Mouse (Mus musculus) induced T-regulatory cell, adult 2 months (primary cell): Measurements from ENCODE around the gene Pum3.
"Not testable (repeated sequence)": the region's sequence is repeated elsewhere in the genome, so short reads cannot be mapped to it uniquely, and the experiment has no call there.

Source experiments
- DNase-seq: peaks from one replicate; pipeline ENCODE4 v3.0.0-alpha.2; 2012; ENCODE audit warnings: low read depth

Pum3 gene

GRCm38 (mm10) chr19:27392431-27392830, 37.2 kb downstream of the Pum3 start:
- no peak for DNase-seq

GRCm38 (mm10) chr19:27391344-27391743, 38.3 kb downstream of the Pum3 start:
- DNase-seq = no peak

- not testable (repeated sequence) for DNase-seq
Measured at GRCm38 (mm10) chr19:27389566-27389965, 40.1 kb downstream of the Pum3 start.

GRCm38 (mm10) chr19:27385304-27385703, 44.3 kb downstream of the Pum3 start:
- DNase-seq = no peak

GRCm38 (mm10) chr19:27383266-27383665, 46.4 kb downstream of the Pum3 start:
- no peak for DNase-seq

- DNase-seq = no peak
Measured at GRCm38 (mm10) chr19:27382131-27382530, 47.5 kb downstream of the Pum3 start.

GRCm38 (mm10) chr19:27379712-27380401, 49.8 kb downstream of the Pum3 start:
- DNase-seq = no peak

- no peak for DNase-seq
Measured at GRCm38 (mm10) chr19:27370784-27371183, 58.8 kb downstream of the Pum3 start.

GRCm38 (mm10) chr19:27370174-27370573, 59.5 kb downstream of the Pum3 start:
- DNase-seq = no peak

- DNase-seq = no peak
Measured at GRCm38 (mm10) chr19:27369461-27370135, 60.0 kb downstream of the Pum3 start.

- DNase-seq = no peak
Measured at GRCm38 (mm10) chr19:27366113-27366746, 63.4 kb downstream of the Pum3 start.

GRCm38 (mm10) chr19:27364521-27364931, 65.1 kb downstream of the Pum3 start:
- peak; percentile 14 for DNase-seq

GRCm38 (mm10) chr19:27363891-27364290, 65.7 kb downstream of the Pum3 start:
- no peak for DNase-seq

GRCm38 (mm10) chr19:27360381-27360780, 69.2 kb downstream of the Pum3 start:
- no peak for DNase-seq

GRCm38 (mm10) chr19:27351700-27352099, 77.9 kb downstream of the Pum3 start:
- DNase-seq = no peak

- no peak for DNase-seq
Measured at GRCm38 (mm10) chr19:27346501-27346900, 83.1 kb downstream of the Pum3 start.
